Mouse (Mus musculus): ENCODE measurements around the gene Lingo2. TPM values are rescaled to one million over a fixed set of nuclear protein-coding genes. Genes with fewer than 3 reads are reported as not detected.

Gene Lingo2
- total RNA-seq (2015; ENCODE audit: low replicate concordance), result not detected in 2 replicates
- not detected in 2 replicates for total RNA-seq (2017; ENCODE audit: low replicate concordance)

GRCm38 (mm10) chr4:36951150-36951954 lies at the start of gene Lingo2:
Gene Lingo2, minus strand, starts transcription at chr4:36951747.
- no peak for ATAC-seq (replicated peaks; ENCODE audit: low FRiP score, poor library complexity, severe bottlenecking)

GRCm38 (mm10) chr4:36973358-36973757 lies 21.8 kb upstream of the Lingo2 start:
- no peak for ATAC-seq (replicated peaks; ENCODE audit: low FRiP score, poor library complexity, severe bottlenecking)

GRCm38 (mm10) chr4:36952431-36953429 lies 1.2 kb upstream of the Lingo2 start:
- no peak for ATAC-seq (replicated peaks; ENCODE audit: low FRiP score, poor library complexity, severe bottlenecking)

DNA sequence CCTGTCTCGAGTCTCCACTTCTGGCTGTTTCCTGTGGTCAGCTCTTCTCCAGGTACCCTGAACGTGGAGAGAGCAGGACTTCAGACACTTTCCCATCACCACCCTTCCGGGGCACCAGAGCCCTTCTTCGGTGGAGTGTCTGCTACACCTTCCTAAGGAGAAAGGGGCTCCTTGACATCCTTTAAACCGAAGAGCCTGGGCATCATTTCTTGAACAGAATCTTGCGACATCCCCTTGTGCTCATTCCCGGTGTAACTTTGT lies 338 bp upstream of the Lingo2 start:
- ATAC-seq (replicated peaks; ENCODE audit: low FRiP score, poor library complexity, severe bottlenecking), result no peak

DNA sequence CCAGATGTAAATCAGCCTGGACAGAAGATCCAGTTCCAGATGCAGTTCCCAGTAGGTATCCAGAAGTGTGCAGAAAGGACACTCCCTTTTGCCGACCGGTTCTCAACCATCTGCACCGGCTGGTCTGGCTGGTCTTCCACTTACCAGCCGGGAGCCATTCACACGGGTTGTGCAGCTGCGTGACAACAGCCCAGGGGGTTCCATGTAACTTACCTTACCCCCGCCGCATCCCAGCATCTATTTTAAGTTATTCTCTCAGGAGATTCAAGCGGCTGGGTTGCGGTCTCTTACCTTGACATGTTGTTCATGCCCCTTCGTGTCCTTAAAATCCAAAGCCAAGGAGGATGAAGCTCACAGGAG lies 777 bp downstream of the Lingo2 start:
- ATAC-seq (replicated peaks; ENCODE audit: low FRiP score, poor library complexity, severe bottlenecking), result no peak

DNA sequence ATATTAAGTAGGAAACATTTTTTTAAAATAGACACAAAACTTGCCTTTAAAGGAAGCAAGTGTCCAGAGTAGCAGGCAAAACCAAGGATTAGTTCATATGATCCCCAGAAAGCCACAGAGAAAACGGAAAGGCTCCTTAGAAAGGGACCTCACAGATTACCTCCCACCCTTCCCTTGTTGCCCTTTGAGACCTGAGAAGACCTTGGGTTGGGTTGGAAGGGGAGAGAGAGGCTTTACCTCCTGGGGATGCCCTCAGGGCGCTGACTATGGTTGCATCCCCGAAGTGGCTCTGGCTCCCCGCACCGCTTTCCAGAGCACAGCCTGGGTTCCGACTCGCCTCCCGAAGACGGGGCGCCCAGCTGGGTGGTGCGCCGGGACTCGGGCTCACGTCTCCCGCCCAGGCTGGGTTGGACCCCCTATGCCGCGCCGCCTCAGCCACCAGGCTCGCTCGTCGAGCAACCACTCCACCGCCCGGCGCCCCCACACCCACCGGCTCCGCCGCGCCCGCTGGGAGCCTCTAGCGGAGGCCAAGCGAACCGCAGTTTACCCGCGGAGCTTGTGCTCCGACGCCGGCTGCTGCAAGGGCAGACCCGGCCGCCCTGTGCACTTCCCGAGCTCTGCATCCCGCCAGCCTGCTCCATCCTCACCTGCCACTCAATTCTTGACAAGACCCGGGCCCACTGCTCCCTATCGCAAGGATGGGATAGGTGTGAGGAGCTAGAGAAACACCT lies 1.4 kb downstream of the Lingo2 start:
- ATAC-seq (replicated peaks; ENCODE audit: low FRiP score, poor library complexity, severe bottlenecking), result no peak

DNA sequence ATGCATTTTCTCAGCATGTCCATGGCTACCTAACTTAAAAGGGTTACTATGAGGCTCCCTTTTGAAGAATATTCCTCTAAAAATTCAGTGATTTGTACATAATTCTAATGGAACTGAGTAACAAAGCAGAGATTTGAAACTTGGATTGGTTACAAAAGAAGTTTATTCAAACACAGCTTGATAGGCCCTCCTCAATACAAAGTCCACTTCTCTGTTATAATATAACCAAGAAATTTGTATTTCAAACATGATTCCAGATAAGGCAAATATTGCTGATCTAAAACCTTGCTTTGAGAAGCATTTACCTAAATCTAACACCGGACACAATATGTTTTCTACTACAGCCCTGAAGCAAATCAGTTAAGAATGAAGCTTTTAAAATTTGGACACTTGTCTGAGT lies 60.7 kb downstream of the Lingo2 start:
- no peak for ATAC-seq (replicated peaks; ENCODE audit: low FRiP score, poor library complexity, severe bottlenecking)

DNA sequence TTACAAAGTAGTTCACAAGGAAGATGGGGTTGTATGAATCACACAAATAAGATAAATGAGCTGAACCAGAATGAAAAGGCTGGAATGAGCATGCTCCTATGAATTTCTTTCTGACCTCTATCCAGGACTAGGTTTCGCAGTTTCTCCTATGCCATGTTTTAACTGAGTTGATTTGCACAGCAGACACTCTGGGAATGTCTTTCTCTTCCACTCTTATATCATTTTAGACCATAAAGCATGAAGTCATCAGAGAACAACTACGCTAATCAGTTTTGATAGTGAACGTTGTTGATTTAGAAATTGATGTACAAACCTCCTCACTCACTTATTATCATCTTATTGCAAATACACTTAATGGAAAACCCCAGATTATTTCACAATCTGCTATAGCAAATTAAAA lies 61.2 kb downstream of the Lingo2 start:
- ATAC-seq (replicated peaks; ENCODE audit: low FRiP score, poor library complexity, severe bottlenecking), result no peak

- ATAC-seq (replicated peaks; ENCODE audit: low FRiP score, poor library complexity, severe bottlenecking), result no peak
Observed at GRCm38 (mm10) chr4:36874781-36875180, 76.8 kb downstream of the Lingo2 start.

- ATAC-seq (replicated peaks; ENCODE audit: low FRiP score, poor library complexity, severe bottlenecking), result no peak
Observed at GRCm38 (mm10) chr4:36824982-36825381, 126.6 kb downstream of the Lingo2 start.

DNA sequence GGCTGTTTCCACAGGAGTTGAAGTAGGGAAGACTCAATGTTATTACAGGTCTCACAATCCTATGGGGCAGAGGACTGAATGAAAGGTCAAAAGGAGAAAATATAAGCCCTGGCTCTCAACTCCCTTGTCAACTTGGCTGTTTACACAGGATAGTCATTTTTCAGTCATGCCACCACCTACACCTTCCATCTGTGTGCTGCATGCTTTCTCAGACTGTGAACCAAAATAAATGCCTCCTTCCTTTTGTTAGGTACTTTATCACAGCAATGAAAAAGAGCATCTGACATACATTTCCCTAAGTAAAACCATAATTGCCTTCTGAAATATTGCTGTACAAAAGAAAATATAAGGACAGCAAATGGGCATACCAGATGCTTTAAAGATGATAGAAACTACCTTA lies 129.6 kb downstream of the Lingo2 start:
- ATAC-seq (replicated peaks; ENCODE audit: low FRiP score, poor library complexity, severe bottlenecking), result no peak

GRCm38 (mm10) chr4:36775088-36775487 lies 176.5 kb downstream of the Lingo2 start:
- no peak for ATAC-seq (replicated peaks; ENCODE audit: low FRiP score, poor library complexity, severe bottlenecking)

DNA sequence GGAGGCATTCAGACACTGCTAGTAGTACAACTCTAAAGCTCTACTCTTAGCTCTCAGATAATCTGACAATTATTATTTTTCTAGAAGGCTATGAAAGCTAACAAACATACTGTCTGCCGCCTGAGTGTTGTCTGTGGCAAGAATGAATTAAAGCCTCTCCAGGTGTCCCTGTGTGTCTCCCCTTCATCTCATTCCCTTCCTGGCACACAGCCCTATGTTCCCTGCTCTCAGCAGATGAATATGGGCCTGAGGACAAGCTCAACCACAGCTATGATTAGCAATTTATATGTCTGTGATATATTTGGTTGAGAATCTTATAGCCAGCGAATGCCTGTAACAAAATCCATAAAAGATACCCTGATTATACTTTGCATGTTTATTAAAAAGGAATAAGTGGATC lies 220.9 kb downstream of the Lingo2 start:
- ATAC-seq (replicated peaks; ENCODE audit: low FRiP score, poor library complexity, severe bottlenecking), result no peak

DNA sequence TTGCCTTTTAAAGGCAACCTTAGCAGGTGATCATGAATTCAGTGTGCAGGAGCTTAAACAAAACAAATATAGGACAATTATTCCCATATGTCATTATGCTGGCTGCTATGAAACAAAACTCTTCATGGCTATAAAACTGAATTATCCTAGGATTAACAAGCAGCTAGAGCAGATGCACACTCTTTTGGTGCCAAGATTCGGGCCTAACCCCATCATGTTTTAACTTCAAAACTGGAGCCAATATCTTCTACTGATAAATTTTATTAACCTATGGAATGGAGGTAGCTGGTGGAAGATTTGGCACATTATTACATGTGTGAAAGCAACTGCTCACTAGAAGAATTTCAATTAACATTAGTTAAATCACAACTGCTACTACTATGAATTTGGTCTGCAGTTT lies 235.1 kb downstream of the Lingo2 start:
- no peak for ATAC-seq (replicated peaks; ENCODE audit: low FRiP score, poor library complexity, severe bottlenecking)

GRCm38 (mm10) chr4:36698888-36699287 lies 252.7 kb downstream of the Lingo2 start:
- no peak for ATAC-seq (replicated peaks; ENCODE audit: low FRiP score, poor library complexity, severe bottlenecking)

DNA sequence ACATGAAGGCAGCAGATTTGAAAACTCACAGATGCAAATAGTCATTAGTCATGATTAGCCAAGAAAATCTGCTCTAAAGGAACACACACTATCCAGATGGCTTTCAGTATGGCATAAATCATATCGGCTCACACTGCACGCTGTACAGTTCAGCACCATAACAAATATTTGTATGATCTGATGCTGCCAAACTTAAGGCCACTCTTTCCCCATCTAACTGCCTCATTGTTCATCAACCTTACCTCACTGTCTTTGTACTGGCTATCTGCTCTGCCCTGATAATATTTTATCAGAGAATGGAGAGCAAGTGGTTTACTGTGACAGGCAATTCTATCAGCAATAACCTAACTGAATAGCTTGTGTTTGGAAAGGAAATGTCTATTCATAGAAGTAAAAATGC lies 254.7 kb downstream of the Lingo2 start:
- no peak for ATAC-seq (replicated peaks; ENCODE audit: low FRiP score, poor library complexity, severe bottlenecking)

GRCm38 (mm10) chr4:36659920-36660319 lies 291.6 kb downstream of the Lingo2 start:
- no peak for ATAC-seq (replicated peaks; ENCODE audit: low FRiP score, poor library complexity, severe bottlenecking)

GRCm38 (mm10) chr4:36647753-36648152 lies 303.8 kb downstream of the Lingo2 start:
- no peak for ATAC-seq (replicated peaks; ENCODE audit: low FRiP score, poor library complexity, severe bottlenecking)

DNA sequence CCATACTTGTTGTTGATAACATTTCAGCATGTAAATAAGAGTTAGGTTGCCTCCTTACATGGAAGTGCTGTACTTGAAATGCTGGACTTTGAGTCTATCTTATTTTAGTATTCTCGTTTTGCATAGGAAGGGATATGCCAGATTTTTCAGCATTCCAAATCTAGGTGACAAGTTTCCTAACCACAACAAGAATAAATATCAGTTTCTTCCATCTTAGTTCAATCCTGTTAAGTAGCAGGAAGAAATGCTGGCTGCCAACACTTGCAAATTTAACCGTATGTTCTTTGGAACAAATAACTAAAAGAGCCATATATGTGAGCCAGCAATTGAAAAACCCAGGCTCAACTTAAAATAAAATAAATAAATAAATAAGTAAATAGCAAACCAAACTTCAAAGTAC lies 315.9 kb downstream of the Lingo2 start:
- no peak for ATAC-seq (replicated peaks; ENCODE audit: low FRiP score, poor library complexity, severe bottlenecking)

GRCm38 (mm10) chr4:36576801-36577200 lies 374.7 kb downstream of the Lingo2 start:
- no peak for ATAC-seq (replicated peaks; ENCODE audit: low FRiP score, poor library complexity, severe bottlenecking)

Data from erythroid progenitor cell, adult 5-6 weeks (primary cell).